Comparison of ENCODE assay signal across 8 mouse cellular contexts in genomic region chr1:91398260-91399062, GRCm38 (mm10). TPM values are rescaled to one million over a fixed set of nuclear protein-coding genes. Genes with fewer than 3 reads are reported as not detected.
DNase-seq lines count a peak whose midpoint lies in the region; ATAC-seq lines count a peak whose summit lies in the region.

Gene Ilkap (minus strand): TSS chr1:91398815.

- H3K27me3 ChIP-seq in embryonic facial prominence, embryonic 10.5 days (replicated peaks; ENCODE audit: low read depth, poor library complexity, severe bottlenecking): no peaks in the 10 kb centered on the region
- no peaks in the 10 kb centered on the region for H3K27me3 ChIP-seq in limb, embryonic 13.5 days
- H3K27me3 ChIP-seq in midbrain, embryonic 16.5 days (ENCODE audit: control insufficient read depth, insufficient read depth, low read depth, low read length): no peaks in the 10 kb centered on the region

- H3K4me3 ChIP-seq in embryonic facial prominence, embryonic 10.5 days: peak within 1 kb of the TSS; percentile 84
- peak within 1 kb of the TSS; percentile 81 for H3K4me3 ChIP-seq in limb, embryonic 13.5 days
- peak within 1 kb of the TSS; percentile 93 for H3K4me3 ChIP-seq in midbrain, embryonic 16.5 days (ENCODE audit: low read depth, low read length)

- H3K4me2 ChIP-seq in limb, embryonic 13.5 days (replicated peaks): peak within 1 kb of the TSS; percentile 94
- peak within 1 kb of the TSS; percentile 80 for H3K4me2 ChIP-seq in midbrain, embryonic 16.5 days (ENCODE audit: low read length)

- peak; percentile 86 for ATAC-seq in granulocyte monocyte progenitor cell, adult 5-6 weeks (replicated peaks; ENCODE audit: poor library complexity, severe bottlenecking)
- peak; percentile 97 for ATAC-seq in limb, embryonic 13.5 days (ENCODE audit: low FRiP score, low read depth)
- peak; percentile 96 for ATAC-seq in midbrain, embryonic 16.5 days

- H3K9me3 ChIP-seq in embryonic facial prominence, embryonic 10.5 days: no peaks in the 10 kb centered on the region
- H3K9me3 ChIP-seq in limb, embryonic 13.5 days: no peaks in the 10 kb centered on the region
- H3K9me3 ChIP-seq in midbrain, embryonic 16.5 days (replicated peaks; ENCODE audit: control insufficient read depth, low read length, poor library complexity, severe bottlenecking): no peaks in the 10 kb centered on the region

- peaks cover 36% of the 10 kb centered on the region for H3K36me3 ChIP-seq in embryonic facial prominence, embryonic 10.5 days (replicated peaks)
- peaks cover 19% of the 10 kb centered on the region for H3K36me3 ChIP-seq in limb, embryonic 13.5 days
- H3K36me3 ChIP-seq in midbrain, embryonic 16.5 days (ENCODE audit: control insufficient read depth, insufficient read depth, low read length): no peaks in the 10 kb centered on the region

- peaks cover 16% of the 10 kb centered on the region for H3K4me1 ChIP-seq in embryonic facial prominence, embryonic 10.5 days
- H3K4me1 ChIP-seq in limb, embryonic 13.5 days: peaks cover 17% of the 10 kb centered on the region
- H3K4me1 ChIP-seq in midbrain, embryonic 16.5 days (ENCODE audit: control insufficient read depth, insufficient read depth, low read length): peaks cover 25% of the 10 kb centered on the region

- DNase-seq in urinary bladder, adult 18-20 months (ENCODE audit: low spot score in 2 of 2): peak; percentile 70 to 78
- no peak for DNase-seq in urinary bladder, postnatal 10 days (ENCODE audit: low spot score)
- DNase-seq in embryonic facial prominence, embryonic 10.5 days (ENCODE audit: low spot score): peak; percentile 93
- DNase-seq in kidney, adult 18-20 months: peak; percentile 85
- peak; percentile 74 to 84 for DNase-seq in spleen, postnatal 10 days (ENCODE audit: low spot score in 2 of 2)

- H3K27ac ChIP-seq in embryonic facial prominence, embryonic 10.5 days (replicated peaks): peak within 1 kb of the TSS; percentile 95
- peak within 1 kb of the TSS; percentile 83 for H3K27ac ChIP-seq in limb, embryonic 13.5 days
- H3K27ac ChIP-seq in midbrain, embryonic 16.5 days (ENCODE audit: low read length): peak within 1 kb of the TSS; percentile 94

- H3K9ac ChIP-seq in limb, embryonic 13.5 days: peak within 1 kb of the TSS; percentile 91
- H3K9ac ChIP-seq in midbrain, embryonic 16.5 days (ENCODE audit: low read depth, low read length): peak within 1 kb of the TSS; percentile 88

- WGBS in embryonic facial prominence, embryonic 10.5 days: under 1% methylated on average over 91 of the region's 91 CpGs
- under 1% methylated on average over 77 of the region's 91 CpGs for WGBS in limb, embryonic 13.5 days
- under 1% methylated on average over 83 of the region's 91 CpGs for WGBS in midbrain, embryonic 16.5 days

RNA-seq across cellular contexts. Expression of gene Ilkap, which starts in this region (rescaled TPM):
- 175 and 177 TPM in 2 replicates for polyA plus RNA-seq in embryonic facial prominence, embryonic 10.5 days (2016; fragmentation: Nextera tagmentation; extraction: Ambion mirVana)
- 108 and 113 TPM in 2 replicates for total RNA-seq in granulocyte monocyte progenitor cell, adult 5-6 weeks (2014; fragmentation: Nextera tagmentation)
- 109 and 111 TPM in 2 replicates for total RNA-seq in granulocyte monocyte progenitor cell, adult 5-6 weeks (2017)
- polyA plus RNA-seq in limb, embryonic 13.5 days (2015; fragmentation: Nextera tagmentation; extraction: Ambion mirVana): 163 and 172 TPM in 2 replicates
- 141 and 143 TPM in 2 replicates for polyA plus RNA-seq in midbrain, embryonic 16.5 days (2015; fragmentation: Nextera tagmentation; extraction: Ambion mirVana)
